Mouse (Mus musculus) telencephalon, adult 2 months (tissue): ENCODE measurements around the gene Rfx8.

ENCODE experiments used
- DNase-seq: peaks from one replicate; pipeline ENCODE4 v3.0.0-alpha.2; 2011; ENCODE audit warnings: low read depth, low spot score

The Rfx8 gene

DNA sequence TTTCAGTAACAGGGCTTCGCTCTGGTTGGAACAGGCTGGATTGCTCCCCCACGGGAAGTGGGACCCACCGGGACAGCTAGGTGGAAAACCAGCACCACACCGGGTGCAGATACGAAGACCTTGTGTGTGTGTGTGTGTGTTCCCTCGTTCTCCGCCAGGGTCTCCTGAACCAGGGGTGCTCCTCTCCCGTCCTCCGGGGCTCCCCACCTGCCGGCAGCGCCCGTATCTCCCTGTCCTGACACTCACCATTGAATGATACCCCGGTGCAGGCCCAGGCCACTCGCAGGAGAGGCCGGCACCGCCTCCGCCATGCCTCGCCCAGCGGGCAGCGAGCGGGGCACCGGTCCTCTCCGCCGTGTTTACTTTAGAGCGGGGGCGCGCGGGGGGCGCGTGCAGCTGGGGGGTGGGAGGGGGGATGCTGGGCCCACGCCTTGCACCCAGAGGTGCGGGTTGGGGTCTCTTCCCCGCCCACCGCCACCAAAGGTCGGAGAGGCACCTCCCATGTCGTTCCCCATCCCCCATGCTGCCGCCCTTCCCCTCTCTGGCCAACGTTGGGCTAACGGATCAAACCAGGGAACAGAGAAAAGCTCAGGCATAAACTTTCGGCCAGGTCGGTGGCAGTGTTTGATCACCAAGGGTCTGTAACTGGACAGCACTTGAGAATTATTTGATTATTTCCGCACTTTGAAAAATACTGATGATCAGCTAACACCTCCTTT, at the start of gene Rfx8:
Gene Rfx8, minus strand, starts transcription at position 366 of the 719 bp plus-strand sequence.
- DNase-seq: no peak

DNA sequence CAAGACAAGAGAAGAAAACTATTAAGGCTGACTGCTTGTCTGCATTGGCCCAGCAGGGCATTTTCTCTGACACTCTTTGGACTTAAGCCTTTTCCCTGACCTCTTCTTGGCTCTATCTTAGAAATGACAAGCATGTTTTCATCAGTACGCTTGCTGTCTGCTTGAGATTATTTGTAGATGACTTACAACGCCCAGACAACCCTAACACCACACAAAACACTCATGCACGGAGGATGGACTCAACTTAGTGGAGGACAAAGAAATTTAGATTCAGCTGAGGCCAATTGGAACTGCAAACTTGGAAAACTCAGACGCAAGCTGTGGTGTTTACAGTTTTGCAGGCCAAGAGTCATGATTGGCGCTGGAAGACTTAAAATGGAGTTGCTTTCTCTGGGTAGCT, 49.6 kb upstream of the Rfx8 start:
- no peak for DNase-seq

DNA sequence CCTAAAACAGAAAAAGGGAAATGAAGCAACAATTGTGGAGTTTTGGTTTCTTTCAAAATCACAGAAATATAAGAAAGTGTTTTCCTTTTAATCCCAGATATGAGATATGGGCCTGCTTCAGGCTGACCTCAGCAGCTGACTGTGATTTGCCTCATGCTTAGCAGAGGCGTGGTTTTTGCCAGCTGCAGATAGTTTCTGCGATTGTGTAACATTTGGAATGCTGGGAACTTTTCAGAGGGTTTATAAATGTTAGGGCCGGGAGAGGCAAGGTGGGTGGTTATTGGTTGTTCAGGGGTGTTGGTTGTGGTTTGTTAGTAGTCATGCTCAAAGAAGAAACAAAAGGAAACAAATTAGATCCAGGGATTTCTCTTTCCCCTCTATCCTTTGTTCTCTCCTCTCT, 47.2 kb upstream of the Rfx8 start:
- DNase-seq: no peak

DNA sequence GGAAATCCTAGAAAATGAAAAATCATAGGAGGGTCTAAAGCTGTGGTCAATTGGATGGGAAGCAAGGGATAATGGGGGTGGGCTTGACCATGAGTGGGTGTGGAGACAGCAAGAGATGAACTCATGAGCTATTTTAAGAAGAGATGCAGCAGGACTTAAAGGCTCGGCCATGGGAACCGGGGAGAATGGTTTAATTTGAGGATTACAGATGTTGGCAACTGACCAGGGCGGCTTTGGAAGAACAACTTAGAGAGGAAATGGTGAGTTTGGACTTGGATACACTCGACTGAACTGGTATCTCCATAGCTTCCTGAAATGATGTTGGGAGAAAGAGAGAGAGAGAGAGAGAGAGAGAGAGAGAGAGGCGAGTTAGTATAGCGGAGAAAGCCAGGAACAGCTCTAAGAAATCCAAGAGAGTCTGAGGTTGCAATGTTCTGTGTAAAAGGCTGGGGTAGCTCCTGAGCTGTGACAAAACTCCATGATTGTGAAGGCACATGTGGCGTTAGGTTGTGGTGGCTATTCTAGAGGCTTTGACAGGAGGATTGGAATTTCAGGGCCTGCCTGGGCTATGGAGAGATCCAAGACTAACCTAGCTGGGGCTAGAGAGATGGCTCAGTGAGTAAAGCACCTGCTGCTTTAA, 45.2 kb upstream of the Rfx8 start:
- no peak for DNase-seq

DNA sequence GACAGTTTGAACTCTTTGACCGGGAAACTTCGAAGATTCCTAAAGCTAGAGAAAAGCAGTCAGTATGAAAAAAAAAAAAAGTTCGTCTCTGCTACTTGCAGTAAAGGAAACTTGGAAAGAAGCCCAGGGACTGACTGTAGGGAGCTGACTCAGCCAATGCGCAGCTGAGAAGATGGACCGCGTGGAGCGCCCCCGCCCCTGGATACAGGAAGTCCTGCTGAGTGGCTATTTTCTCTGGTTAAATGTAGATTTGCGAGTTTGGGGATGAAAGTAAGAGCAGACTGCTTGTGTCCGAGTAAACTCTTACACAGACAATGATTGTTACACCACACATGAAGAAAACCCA, 41.2 kb upstream of the Rfx8 start:
- DNase-seq: peak; percentile 90

DNA sequence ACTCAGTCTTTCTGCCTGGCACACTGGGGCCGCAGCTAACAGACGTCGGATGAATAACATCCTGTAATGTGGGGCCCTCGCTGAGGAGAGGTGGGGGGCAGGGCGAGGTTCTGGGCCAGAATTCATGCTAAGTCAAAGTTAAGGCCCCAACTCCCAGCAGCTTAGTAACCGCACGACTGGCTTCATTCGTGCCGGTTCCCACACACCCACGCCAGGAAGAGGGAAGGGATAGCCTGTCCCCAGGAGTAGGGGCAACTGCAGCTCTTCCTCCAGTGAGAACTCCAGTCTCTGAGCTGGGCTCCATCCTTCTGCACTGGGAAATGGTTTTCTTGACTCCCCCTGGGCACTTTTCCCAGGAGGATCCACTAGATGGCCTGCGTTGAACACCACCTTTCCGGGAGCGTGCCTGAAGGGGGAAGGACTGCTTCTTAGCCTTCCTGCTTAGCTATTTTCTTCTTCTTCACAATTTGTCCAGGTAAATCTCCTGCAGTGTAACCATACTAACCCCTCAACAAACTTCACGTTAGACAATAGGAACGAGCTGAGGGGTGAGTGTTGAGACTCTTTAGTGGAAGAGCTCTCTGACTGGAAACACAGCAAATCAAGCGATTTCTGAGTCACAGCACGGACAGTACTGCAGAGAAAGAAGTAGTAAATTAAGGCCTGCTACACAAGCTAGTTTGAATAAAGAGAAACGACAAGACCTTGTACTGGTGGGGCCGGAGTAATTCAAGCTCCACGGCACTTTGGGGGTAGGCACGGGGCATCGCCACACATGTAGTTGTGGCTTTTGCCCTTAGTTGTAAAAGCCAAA, 40.6 kb upstream of the Rfx8 start:
- peak; percentile 61 for DNase-seq

DNA sequence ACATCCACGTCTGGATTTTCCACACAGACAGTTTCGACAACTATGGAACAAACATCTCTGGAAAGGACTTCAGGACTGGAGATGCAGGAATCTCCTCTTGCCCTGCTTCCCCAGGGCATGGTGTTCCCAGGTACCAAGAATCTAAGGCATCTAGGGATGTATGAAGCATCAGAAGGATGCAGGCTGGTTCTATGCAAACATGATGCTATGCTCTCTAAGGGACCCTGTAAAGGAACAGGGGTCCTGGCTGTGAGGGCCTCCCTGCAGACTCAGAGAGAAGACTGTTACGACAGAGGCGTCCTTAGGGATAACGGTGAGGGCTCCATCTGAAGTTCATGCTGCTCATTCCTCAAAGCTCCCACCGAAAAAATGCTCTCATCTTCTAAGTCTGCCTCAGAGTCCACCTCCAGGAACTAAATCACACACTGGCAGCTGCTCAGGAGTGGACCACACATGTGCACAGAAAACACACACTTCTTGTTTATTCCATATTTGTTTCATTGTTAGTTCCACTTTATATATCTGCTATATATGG, 39.5 kb upstream of the Rfx8 start:
- no peak for DNase-seq

DNA sequence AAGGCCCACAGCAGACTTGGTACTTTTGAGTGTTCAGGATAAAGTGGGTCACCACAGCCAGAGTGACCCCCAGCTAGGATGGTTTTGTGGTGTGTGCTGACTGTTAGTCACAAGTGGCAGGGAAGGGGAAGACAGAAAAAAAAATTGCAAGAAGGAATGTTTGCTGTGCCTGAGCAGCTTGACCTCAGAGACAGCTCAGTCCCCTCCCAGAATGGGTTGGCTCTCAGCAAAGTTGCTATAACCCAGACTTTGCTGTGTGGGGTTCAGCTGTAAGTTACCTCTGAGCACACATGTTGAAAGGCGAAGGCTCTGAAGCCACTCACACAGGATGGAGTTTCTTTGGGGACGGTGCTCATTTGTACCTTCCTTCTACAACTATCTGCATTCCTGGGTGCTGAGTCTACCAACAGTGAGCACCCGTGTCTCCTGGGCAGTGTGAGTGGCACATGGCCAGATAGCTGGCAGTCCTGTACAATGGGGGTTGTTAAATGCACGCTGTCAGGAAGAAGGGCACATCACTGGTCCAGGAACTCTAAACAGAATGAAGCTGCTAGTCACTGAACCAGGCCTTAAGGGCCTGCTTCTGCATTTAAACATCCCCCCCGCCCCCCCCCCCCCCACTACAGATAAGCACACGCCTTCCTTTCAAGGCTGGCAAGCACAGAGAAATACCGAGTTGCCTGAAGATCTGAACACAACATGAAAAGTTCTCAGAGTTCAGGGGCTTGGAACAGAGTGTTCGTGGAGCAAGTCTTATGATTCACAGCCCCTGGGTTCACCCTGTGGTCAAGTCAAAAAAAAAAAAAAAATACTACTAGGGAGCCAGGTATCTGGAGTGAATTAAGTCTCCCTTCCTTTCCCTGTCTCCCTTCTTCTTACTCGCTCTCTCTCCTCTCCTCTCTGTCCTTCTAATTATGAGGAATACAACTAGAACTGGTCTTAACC, 38.7 kb upstream of the Rfx8 start:
- DNase-seq: no peak

DNA sequence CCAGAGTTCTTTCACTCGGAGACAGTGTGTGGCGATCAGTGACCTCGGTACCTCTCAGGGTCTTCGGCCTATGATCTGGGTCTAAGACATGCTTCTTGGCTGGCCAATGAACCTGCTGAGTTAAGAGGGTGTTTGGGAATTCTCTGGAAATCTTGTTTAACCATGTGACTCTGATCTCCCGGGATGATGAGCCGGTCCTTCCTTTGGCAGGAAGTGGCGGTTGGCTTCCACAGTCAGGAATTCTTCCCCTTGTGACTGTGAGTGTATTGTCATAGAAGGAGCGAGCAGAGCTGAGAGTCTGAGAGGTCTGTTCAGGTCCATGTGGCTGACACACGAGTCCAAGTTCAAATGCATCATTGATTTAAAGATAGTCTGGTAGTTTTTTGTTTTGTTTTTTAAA, 37.4 kb upstream of the Rfx8 start:
- no peak for DNase-seq

DNA sequence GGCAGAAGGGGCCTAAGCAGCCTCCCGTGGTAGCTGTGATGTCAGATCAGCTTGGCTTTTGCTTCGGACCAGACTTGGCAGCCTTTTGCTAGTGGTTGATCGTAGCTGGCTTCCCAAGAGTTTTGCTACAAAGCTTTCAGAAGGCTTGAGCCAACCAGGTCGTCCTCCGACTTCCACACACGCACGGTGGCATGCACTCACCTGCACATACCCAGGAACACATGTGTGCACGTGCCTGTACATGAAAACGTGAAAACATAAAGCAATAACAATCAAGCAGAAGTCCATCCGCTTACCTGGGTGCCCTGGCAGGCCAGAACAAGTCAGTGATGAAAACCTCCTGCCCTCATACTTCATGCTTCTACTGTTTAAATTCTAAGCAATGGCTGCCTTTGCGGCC, 36.2 kb upstream of the Rfx8 start:
- DNase-seq: no peak

DNA sequence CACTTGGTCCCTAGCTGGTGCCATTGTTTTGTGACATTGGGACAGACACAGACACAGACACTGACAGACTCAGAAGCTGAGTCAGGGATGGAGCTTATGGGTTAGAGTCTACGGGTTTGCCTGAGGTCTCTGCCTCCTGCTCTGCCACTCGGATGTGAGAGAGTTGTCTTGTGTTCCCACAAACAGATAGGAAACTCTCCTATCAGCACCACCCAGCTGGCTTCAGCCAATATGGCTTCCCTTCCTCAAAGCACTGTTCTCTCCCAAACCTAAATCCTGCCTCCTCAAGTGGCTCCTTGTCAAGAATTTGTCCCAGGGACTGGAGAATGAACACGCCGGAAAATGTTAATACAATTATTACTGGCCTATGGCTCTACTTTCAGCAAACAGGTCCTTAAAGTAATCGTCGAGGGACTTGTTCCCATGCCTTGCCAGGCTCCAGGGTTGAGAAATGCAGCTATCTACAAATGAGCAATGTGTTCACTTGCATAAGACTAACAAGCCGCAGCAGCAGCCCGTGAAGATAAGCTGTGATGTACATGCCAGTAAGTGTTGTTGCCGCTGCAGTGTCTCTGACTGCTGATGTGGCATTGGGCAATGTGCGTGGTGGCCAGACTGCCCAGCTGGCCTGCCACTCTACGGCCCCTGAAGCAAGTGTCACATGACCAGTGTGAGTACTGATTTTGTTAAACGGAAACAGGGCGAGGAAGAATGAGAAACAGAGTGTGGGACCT, 33.6 kb upstream of the Rfx8 start:
- no peak for DNase-seq

DNA sequence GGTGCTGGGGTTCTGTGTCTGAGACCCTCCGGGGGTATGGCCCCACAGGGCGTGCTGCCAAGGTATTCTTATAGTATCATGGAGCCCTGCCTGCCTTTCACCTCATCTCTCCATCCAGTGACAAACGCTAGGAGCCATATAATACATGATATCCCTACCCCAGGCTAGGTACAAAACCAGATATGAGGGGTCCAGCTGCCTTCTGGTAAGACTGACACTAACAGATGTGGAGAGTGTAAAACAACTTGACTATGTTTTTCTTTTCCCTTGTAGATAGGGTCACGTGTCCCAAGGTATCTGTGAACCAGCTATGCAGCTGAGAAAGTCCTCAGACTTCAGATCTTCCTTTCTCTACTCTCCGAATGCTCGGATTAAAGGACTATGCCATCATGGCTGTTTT, 30.7 kb upstream of the Rfx8 start:
- no peak for DNase-seq

DNA sequence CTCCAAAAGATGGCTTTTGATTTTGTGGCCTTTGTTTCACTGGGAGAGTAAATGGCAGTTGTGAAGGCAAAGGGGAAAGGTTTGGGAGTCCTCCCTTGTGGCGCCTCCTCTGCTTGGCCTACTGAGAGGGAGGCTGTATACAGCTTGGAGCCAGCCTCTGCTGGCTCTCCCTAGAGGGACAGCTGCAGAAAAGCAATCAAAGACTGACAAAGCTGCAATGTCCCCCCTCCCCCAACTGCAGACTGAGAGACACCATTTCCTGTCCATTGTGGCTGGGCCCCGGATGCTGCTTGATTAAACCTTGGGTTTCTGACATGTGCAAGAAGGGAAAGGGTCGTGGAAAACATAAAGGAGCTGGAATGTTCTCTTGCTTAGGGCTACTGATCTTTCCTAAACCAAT, 28.9 kb upstream of the Rfx8 start:
- DNase-seq: no peak

DNA sequence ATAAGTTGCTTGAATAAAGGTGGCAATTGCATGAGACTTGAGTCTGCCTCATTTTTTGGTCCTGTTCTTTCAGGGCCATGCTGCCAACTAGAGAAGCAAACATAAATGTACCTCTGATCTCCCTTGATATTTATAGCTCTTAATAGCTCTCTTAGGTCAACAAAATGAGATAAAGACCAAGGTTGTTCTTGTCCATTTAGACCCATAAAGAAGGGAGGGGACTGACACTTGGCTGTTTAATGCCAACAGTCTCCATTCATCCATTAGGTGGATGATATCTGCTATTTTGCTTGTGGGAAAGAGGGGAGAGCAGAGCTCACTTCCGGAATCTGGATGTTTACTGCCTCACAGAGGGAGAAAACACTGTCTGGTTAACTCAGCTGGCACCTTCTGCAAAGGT, 28.4 kb upstream of the Rfx8 start:
- DNase-seq: no peak

DNA sequence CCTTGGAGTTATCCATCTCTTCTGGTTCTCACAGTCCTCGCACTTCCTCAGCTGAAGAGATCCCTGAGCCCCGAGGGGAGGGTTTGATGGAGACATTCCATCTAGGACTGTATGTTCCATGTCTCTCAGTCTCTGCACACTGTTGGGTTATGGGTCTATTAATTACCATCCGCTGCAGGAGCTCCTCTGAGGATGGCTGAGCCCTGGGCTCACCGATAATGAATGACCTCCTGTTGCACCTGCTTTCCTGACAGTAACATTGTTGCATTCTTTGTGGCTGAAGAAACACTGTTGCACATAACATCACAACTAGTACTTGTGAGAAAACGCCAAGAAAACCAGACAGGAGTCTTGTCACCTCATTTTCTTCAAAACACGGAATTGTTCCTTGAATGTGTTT, 27.9 kb upstream of the Rfx8 start:
- no peak for DNase-seq

DNA sequence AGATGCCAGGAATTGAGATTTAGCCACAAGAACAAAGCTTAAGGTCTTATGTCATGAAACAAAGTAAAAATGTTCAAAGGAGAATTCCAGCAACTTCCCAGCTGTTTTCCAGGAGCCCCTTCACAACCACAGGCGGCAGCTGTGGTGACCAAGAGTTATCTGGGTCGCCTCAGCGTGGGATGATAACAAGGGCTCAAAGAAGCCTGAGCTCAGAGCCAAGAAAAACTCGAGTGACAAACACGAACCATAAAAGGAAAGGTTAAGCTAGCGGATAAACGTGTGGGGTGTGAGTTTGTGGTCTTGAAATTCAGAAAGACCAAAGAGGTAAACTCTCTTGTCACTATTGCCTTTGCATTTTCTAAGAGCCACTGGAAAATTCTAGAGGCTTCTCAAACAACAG, 25.7 kb upstream of the Rfx8 start:
- DNase-seq: no peak

DNA sequence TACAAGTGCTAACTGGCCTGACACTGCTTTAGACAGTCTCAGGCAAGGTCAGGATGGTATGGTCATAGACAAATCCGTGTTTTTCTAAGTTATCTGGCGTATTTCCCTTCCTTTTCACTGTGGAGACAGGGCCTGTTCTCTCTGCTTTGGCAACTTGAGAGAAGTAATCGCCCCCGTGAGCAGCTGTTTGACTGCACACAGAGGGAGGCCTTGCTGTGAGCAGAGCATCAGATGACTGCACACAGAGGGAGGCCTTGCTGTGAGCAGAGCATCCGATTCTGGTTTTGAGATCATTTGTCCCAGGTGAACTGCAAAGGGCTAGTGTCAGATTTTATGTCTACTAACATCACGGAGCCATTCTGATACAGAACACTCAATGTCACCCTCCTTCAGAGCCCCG, 20.2 kb upstream of the Rfx8 start:
- DNase-seq: peak; percentile 60

DNA sequence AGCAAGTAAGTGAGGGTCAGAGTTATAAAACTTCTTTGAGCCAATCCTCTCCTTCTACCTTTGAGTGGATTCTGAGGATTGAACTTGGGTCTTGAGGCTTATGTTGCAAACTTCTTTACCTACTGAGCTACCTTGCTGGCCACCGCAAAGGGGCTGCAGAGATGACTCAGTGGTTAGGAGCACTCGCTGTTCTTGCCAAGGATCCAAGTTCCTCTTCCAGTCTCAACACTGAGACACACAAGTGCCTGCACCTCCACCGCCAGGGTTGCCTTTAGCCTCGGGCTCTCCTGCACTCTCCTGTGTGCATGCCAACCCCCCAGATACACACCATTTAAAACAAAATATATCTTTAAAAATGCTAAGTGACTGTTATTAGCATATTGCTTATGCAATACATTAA, 19.2 kb upstream of the Rfx8 start:
- DNase-seq: no peak

DNA sequence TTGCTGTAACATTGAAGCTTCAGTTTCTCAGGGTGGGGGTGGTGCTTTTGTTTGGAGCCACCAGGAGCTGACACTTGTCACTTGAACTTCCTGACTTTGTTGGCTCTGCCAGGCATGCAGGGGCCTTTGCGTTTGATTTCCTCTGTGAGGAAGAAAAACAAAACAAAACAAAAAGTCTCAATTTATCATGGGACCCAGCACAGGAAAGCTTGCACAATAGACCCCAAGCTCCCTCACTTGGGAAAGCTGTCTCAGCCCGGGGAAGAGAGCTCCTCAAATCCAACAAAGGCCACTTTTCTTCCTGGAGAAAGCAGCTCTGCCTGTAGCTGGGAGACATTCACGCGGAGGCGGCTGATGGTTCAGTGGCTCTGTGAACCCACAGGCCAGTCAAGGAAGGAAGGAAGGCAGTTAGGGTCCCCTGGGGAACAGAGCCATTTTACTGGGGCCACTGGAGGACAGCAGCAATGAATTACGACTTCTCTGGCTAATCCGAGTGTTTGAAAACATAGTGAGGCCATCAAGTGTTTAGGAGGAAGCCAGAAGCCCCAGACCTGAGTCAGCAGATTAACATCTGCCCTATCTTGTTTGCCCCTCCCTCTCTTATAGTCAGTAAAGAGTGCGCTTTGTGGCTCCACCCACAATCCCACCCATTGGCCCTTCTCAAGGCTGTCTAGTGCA, 15.3 kb upstream of the Rfx8 start:
- no peak for DNase-seq

DNA sequence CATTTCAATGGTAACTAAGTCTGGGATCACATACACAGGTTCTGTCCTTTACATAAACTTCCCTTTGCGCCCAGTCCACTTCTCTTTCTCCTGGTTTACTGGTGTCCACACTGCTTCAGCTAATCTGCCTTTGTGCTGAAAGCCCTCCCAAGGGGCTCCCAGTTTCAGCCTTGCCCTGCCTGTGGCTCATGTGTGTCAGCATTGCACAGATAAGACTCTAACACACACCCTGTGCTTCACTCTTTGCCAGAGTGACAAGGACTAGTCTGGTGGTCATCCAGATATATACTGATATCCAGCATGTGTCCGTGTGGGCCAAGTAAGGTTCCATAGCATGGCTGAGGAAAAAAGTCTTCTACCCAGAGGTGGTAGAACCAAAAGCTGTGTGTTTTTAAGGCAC, 14.7 kb upstream of the Rfx8 start:
- no peak for DNase-seq
